Mouse (Mus musculus): ENCODE results near the gene Cog2. TPM values are rescaled to one million over a fixed set of nuclear protein-coding genes. Genes with fewer than 3 reads are reported as not detected.

Cog2 gene
- polyA plus RNA-seq, 1 experiment from 2014 or later = 26.2 TPM

- no peaks in the 10 kb centered on the region for H3K36me3 ChIP-seq (ENCODE audit: insufficient read depth, low read length)
- no peaks in the 10 kb centered on the region for H3K27me3 ChIP-seq (ENCODE audit: insufficient read depth, low read length)
- 83% methylated on average over 2 of the region's 2 CpGs for WGBS
- no peak within 1 kb of the TSS for H3K4me2 ChIP-seq (ENCODE audit: low read length)
- H3K27ac ChIP-seq = no peak within 1 kb of the TSS
- H3K4me3 ChIP-seq (replicated peaks; ENCODE audit: low read depth, low read length) = no peak within 1 kb of the TSS
- DNase-seq (ENCODE audit: low spot score) = peak; percentile 7
- H3K4me1 ChIP-seq (replicated peaks; ENCODE audit: insufficient read depth, low read length) = no peaks in the 10 kb centered on the region; the same call in 1 of the 2 replicates
- H3K9me3 ChIP-seq (replicated peaks; ENCODE audit: low read length) = no peaks in the 10 kb centered on the region
- H3K9ac ChIP-seq (ENCODE audit: low read depth, low read length) = no peak within 1 kb of the TSS
- TF ChIP-seq CTCF (IDR thresholded peaks at IDR 0.05; ENCODE audit: low read depth) = no peak
- ATAC-seq (replicated peaks; ENCODE audit: low FRiP score, low read depth) = no peak
Measured at GRCm38 (mm10) chr8:124569593-124569992, 49.0 kb downstream of the Cog2 start, which contains the start of gene Agt. TSS of gene Agt (minus strand) at chr8:124569706.

- ATAC-seq (replicated peaks; ENCODE audit: low FRiP score, low read depth) = no peak
- no peak for TF ChIP-seq CTCF (IDR thresholded peaks at IDR 0.05; ENCODE audit: low read depth)
- Histone ChIP-seq H3K27ac (no peak overlapping the region), H3K36me3 (ENCODE audit: insufficient read depth, low read length) (no peaks in the 10 kb centered on the region), H3K4me3 (replicated peaks; ENCODE audit: low read depth, low read length) (no peak overlapping the region), H3K9ac (ENCODE audit: low read depth, low read length) (no peak overlapping the region), H3K27me3 (ENCODE audit: insufficient read depth, low read length) (no peaks in the 10 kb centered on the region), H3K4me1 (replicated peaks; ENCODE audit: insufficient read depth, low read length) (no peaks in the 10 kb centered on the region; the same call in 1 of the 2 replicates), H3K9me3 (replicated peaks; ENCODE audit: low read length) (no peaks in the 10 kb centered on the region), H3K4me2 (ENCODE audit: low read length) (no peak overlapping the region)
- 74% methylated on average over 8 of the region's 8 CpGs for WGBS
- peak; percentile 4 for DNase-seq (ENCODE audit: low spot score)
Measured at GRCm38 (mm10) chr8:124571732-124572429, 51.3 kb downstream of the Cog2 start.

GRCm38 (mm10) chr8:124572430-124572775, 51.8 kb downstream of the Cog2 start:
- Histone ChIP-seq H3K36me3 (ENCODE audit: insufficient read depth, low read length) (no peaks in the 10 kb centered on the region), H3K27me3 (ENCODE audit: insufficient read depth, low read length) (no peaks in the 10 kb centered on the region), H3K4me2 (ENCODE audit: low read length) (no peak overlapping the region), H3K4me1 (replicated peaks; ENCODE audit: insufficient read depth, low read length) (no peaks in the 10 kb centered on the region; the same call in 1 of the 2 replicates), H3K9ac (ENCODE audit: low read depth, low read length) (no peak overlapping the region), H3K9me3 (replicated peaks; ENCODE audit: low read length) (no peaks in the 10 kb centered on the region), H3K27ac (no peak overlapping the region), H3K4me3 (replicated peaks; ENCODE audit: low read depth, low read length) (no peak overlapping the region)
- TF ChIP-seq CTCF (IDR thresholded peaks at IDR 0.05; ENCODE audit: low read depth) = no peak
- DNase-seq (ENCODE audit: low spot score) (no peak), ATAC-seq (replicated peaks; ENCODE audit: low FRiP score, low read depth) (no peak)

- peak; percentile 96 for TF ChIP-seq CTCF (IDR thresholded peaks at IDR 0.05; ENCODE audit: low read depth)
- Histone ChIP-seq H3K4me2 (ENCODE audit: low read length) (no peak overlapping the region), H3K9ac (ENCODE audit: low read depth, low read length) (no peak overlapping the region), H3K27me3 (ENCODE audit: insufficient read depth, low read length) (no peaks in the 10 kb centered on the region), H3K9me3 (replicated peaks; ENCODE audit: low read length) (no peaks in the 10 kb centered on the region), H3K4me3 (replicated peaks; ENCODE audit: low read depth, low read length) (no peak overlapping the region), H3K36me3 (ENCODE audit: insufficient read depth, low read length) (no peaks in the 10 kb centered on the region), H3K4me1 (replicated peaks; ENCODE audit: insufficient read depth, low read length) (no peaks in the 10 kb centered on the region; the same call in 1 of the 2 replicates), H3K27ac (no peak overlapping the region)
- ATAC-seq (replicated peaks; ENCODE audit: low FRiP score, low read depth) = peak; percentile 48; the same call in 1 of the 2 replicates
- 58% methylated on average over 15 of the region's 15 CpGs for WGBS
- peak; percentile 96 for DNase-seq (ENCODE audit: low spot score)
Measured at GRCm38 (mm10) chr8:124573552-124574340, 53.2 kb downstream of the Cog2 start.

- no peaks in the 10 kb centered on the region for H3K36me3 ChIP-seq (ENCODE audit: insufficient read depth, low read length)
- H3K9ac ChIP-seq (ENCODE audit: low read depth, low read length) = no peak within 1 kb of the TSS
- no peak within 1 kb of the TSS for H3K4me3 ChIP-seq (replicated peaks; ENCODE audit: low read depth, low read length)
- H3K4me1 ChIP-seq (replicated peaks; ENCODE audit: insufficient read depth, low read length) = no peaks in the 10 kb centered on the region
- H3K4me2 ChIP-seq (ENCODE audit: low read length) = no peak within 1 kb of the TSS
- no peak for DNase-seq (ENCODE audit: low spot score)
- ATAC-seq (replicated peaks; ENCODE audit: low FRiP score, low read depth) = no peak
- H3K9me3 ChIP-seq (replicated peaks; ENCODE audit: low read length) = no peaks in the 10 kb centered on the region
- TF ChIP-seq CTCF (IDR thresholded peaks at IDR 0.05; ENCODE audit: low read depth) = no peak
- 82% methylated on average over 8 of the region's 8 CpGs for WGBS
- H3K27ac ChIP-seq = no peak within 1 kb of the TSS
- no peaks in the 10 kb centered on the region for H3K27me3 ChIP-seq (ENCODE audit: insufficient read depth, low read length)
Measured at GRCm38 (mm10) chr8:124575811-124576210, 55.2 kb downstream of the Cog2 start, which contains the start of gene Capn9. TSS of gene Capn9 (plus strand) at chr8:124576111.

- Histone ChIP-seq H3K4me3 (replicated peaks; ENCODE audit: low read depth, low read length) (no peak overlapping the region), H3K4me1 (replicated peaks; ENCODE audit: insufficient read depth, low read length) (no peaks in the 10 kb centered on the region), H3K4me2 (ENCODE audit: low read length) (no peak overlapping the region), H3K27me3 (ENCODE audit: insufficient read depth, low read length) (no peaks in the 10 kb centered on the region), H3K9ac (ENCODE audit: low read depth, low read length) (no peak overlapping the region), H3K9me3 (replicated peaks; ENCODE audit: low read length) (no peaks in the 10 kb centered on the region), H3K36me3 (ENCODE audit: insufficient read depth, low read length) (no peaks in the 10 kb centered on the region), H3K27ac (no peak overlapping the region)
- WGBS = 75% methylated on average over 1 of the region's 1 CpGs
- DNase-seq (ENCODE audit: low spot score) = no peak
- no peak for ATAC-seq (replicated peaks; ENCODE audit: low FRiP score, low read depth)
- no peak for TF ChIP-seq CTCF (IDR thresholded peaks at IDR 0.05; ENCODE audit: low read depth)
Measured at GRCm38 (mm10) chr8:124576751-124577150, 56.2 kb downstream of the Cog2 start.

All from kidney, postnatal 0 days (tissue).